Mouse (Mus musculus): ENCODE data around the gene Pik3ap1. TPM values are rescaled to one million over a fixed set of nuclear protein-coding genes. Genes with fewer than 3 reads are reported as not detected.

Gene Pik3ap1
- total RNA-seq, 2 experiments from 2014 or later: 23.5 to 26.5 TPM

- no peak for ATAC-seq (replicated peaks; ENCODE audit: poor library complexity)
Measured at GRCm38 (mm10) chr19:41233698-41234097, 151.2 kb downstream of the Pik3ap1 start.

Other genes starting within 250 kb of the Pik3ap1 start
- gene Tll2, start 178.3 kb downstream of the Pik3ap1 start, total RNA-seq (2015): 0.05 TPM in 1 of 2 replicates, not detected in the other
- gene Tll2, start 178.3 kb downstream of the Pik3ap1 start, total RNA-seq (2017): not detected in 2 replicates
- 167 and 198 TPM in 2 replicates for gene Tm9sf3, start 121.1 kb downstream of the Pik3ap1 start, total RNA-seq (2015)
- gene Tm9sf3, start 121.1 kb downstream of the Pik3ap1 start, total RNA-seq (2017): 280 and 301 TPM in 2 replicates
- 9.7 and 11.7 TPM in 2 replicates for gene Lcor, start 97.5 kb upstream of the Pik3ap1 start, total RNA-seq (2015)
- gene Lcor, start 97.5 kb upstream of the Pik3ap1 start, total RNA-seq (2017): 11.6 and 17.4 TPM in 2 replicates
- 10.0 and 12.1 TPM in 2 replicates for gene Gm340, start 197.3 kb upstream of the Pik3ap1 start, total RNA-seq (2015)
- gene Gm340, start 197.3 kb upstream of the Pik3ap1 start, total RNA-seq (2017): 7.8 and 9.3 TPM in 2 replicates

All from megakaryocyte progenitor cell, adult 5-6 weeks (primary cell).